Mouse (Mus musculus): Measurements from ENCODE around the gene Ndrg4. TPM values are rescaled to one million over a fixed set of nuclear protein-coding genes. Genes with fewer than 3 reads are reported as not detected.

Gene Ndrg4
- polyA plus RNA-seq, 1 experiment from 2014 or later = 23.7 TPM

DNA sequence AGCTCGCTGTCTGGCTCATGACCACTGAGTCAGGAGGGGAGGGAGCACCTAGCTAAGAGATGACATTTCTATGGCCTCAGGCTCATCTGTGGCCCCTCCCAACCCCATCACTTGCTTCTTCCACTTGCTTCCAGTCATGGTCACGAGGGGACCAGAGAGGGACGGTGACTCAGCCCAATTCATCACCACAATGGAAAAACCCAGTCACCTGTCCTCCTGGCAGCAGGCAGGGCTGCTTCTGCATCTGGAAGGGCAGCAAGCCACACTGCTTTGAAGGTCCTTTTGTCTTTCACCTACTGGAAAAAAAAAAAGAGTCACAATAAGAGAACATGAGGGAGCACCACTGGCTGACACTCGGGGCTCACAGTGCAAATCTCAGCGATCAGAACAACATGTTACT is 4.0 kb upstream of the Ndrg4 start:
- H3K4me2 ChIP-seq (replicated peaks; ENCODE audit: low read depth, low read length) = no peak overlapping the region
- H3K36me3 ChIP-seq (ENCODE audit: insufficient read depth, low read length) = no peaks in the 10 kb centered on the region
- H3K4me3 ChIP-seq (ENCODE audit: low read length) = no peak overlapping the region
- no peaks in the 10 kb centered on the region for H3K9me3 ChIP-seq (ENCODE audit: low read length)
- H3K9ac ChIP-seq (replicated peaks; ENCODE audit: low read length) = no peak overlapping the region
- H3K27me3 ChIP-seq (ENCODE audit: insufficient read depth, low read length) = peaks cover 33% of the 10 kb centered on the region
- WGBS = 73% methylated on average over 5 of the region's 5 CpGs
- H3K4me1 ChIP-seq (ENCODE audit: insufficient read depth, low read length) = peaks cover 8% of the 10 kb centered on the region
- H3K27ac ChIP-seq (ENCODE audit: low read length) = no peak overlapping the region
- no peak for ATAC-seq (ENCODE audit: low FRiP score, low TSS enrichment)

DNA sequence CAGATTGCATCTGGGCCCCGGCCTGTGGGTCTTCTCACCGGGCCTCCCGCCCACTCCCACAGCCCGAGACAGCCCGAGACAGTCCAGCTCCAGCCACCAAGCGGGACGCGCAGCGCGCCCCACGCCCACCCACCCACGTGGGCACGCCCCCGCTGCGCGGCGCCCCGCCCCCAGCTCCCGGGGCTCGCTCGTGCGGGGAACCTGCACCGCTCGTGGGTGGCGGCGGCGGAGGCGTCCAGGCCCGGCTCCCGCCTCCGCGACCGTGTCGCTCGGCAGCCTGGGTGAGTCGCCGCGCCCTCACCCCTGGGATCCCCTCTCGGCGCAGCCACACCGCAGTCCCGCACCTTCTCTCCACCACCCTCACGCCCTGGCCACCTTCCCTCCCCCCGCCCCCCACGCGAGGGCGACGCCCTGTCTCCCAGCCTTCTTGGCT is 827 bp downstream of the Ndrg4 start:
- H3K4me3 ChIP-seq (ENCODE audit: low read length) = peak overlapping the region; percentile 60
- H3K27ac ChIP-seq (ENCODE audit: low read length) = no peak overlapping the region
- no peaks in the 10 kb centered on the region for H3K9me3 ChIP-seq (ENCODE audit: low read length)
- peak overlapping the region; percentile 98 for H3K4me2 ChIP-seq (replicated peaks; ENCODE audit: low read depth, low read length)
- ATAC-seq (ENCODE audit: low FRiP score, low TSS enrichment) = peak; percentile 43; the same call in 1 of the 2 replicates
- H3K36me3 ChIP-seq (ENCODE audit: insufficient read depth, low read length) = no peaks in the 10 kb centered on the region
- 0% methylated on average over 9 of the region's 48 CpGs for WGBS
- peak overlapping the region; percentile 55 for H3K9ac ChIP-seq (replicated peaks; ENCODE audit: low read length)
- peaks cover 62% of the 10 kb centered on the region for H3K27me3 ChIP-seq (ENCODE audit: insufficient read depth, low read length)
- peaks cover 15% of the 10 kb centered on the region for H3K4me1 ChIP-seq (ENCODE audit: insufficient read depth, low read length)

DNA sequence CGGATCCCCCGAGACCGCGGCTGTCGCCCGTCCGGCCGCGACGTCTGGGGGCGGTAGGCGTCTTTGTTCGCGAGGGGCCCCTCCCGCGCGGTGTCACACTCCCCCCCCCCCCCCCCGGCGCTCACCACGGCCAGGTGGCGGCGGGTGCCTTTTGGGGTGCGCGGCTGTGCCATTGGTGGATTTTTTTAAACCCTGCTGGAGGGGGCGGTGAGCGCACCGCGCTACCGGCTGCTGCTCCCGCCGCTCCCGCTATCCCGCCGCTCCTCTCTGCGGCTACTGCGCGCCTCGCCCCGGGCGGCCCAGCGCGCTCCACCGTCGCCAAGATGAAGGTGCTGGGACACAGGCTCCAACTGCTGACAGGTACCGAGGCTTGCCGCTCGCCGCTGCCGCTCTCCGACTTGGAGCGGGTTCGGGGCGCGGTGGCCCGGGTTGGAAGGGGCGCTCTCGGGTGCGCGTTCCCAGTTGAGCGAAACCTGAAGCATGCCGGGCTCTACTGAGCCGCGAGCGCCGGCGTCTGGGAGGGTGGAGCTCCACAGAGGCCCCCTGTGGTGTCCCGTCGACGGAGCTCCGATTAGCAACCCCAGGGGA is 1.3 kb downstream of the Ndrg4 start:
- H3K9ac ChIP-seq (replicated peaks; ENCODE audit: low read length) = peak overlapping the region; percentile 55
- H3K4me1 ChIP-seq (ENCODE audit: insufficient read depth, low read length) = peaks cover 15% of the 10 kb centered on the region
- peak; percentile 18; the same call in 1 of the 2 replicates for ATAC-seq (ENCODE audit: low FRiP score, low TSS enrichment)
- peak overlapping the region; percentile 60 for H3K4me3 ChIP-seq (ENCODE audit: low read length)
- H3K27me3 ChIP-seq (ENCODE audit: insufficient read depth, low read length) = peaks cover 62% of the 10 kb centered on the region
- H3K9me3 ChIP-seq (ENCODE audit: low read length) = no peaks in the 10 kb centered on the region
- no peak overlapping the region for H3K27ac ChIP-seq (ENCODE audit: low read length)
- WGBS = under 1% methylated on average over 43 of the region's 70 CpGs
- H3K4me2 ChIP-seq (replicated peaks; ENCODE audit: low read depth, low read length) = peak overlapping the region; percentile 98
- no peaks in the 10 kb centered on the region for H3K36me3 ChIP-seq (ENCODE audit: insufficient read depth, low read length)

DNA sequence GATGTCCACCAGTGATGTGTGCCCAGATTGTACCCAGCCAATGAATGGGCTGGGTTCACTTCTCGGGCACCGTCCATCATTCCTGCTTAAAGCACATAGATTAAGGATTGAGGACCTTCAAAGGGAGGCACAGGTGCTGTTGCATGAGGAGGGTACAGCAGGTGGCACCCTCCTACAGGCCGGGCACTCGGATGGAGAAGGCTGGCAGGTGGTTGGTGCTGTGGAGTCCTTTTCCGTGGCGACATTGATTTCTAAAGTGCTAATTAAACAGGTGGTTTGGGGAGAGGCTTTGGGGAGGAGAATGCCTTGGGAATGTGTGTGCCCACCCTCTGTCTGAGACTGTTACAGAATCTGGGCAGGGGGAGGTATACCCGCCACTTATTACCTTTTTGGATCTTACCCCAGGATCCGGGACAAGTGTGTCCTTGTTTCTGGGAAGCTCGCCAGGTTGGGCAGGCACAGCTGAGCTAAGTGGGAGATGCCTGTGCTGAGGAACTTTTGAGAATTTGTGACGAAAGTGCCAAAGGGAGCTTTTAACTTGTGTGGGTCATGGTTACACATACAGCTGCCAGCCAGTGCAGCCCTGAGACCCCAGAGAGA is 11.4 kb downstream of the Ndrg4 start:
- Histone ChIP-seq H3K27ac (ENCODE audit: low read length) (no peak overlapping the region), H3K4me2 (replicated peaks; ENCODE audit: low read depth, low read length) (no peak overlapping the region)
- 78% methylated on average over 10 of the region's 10 CpGs for WGBS

DNA sequence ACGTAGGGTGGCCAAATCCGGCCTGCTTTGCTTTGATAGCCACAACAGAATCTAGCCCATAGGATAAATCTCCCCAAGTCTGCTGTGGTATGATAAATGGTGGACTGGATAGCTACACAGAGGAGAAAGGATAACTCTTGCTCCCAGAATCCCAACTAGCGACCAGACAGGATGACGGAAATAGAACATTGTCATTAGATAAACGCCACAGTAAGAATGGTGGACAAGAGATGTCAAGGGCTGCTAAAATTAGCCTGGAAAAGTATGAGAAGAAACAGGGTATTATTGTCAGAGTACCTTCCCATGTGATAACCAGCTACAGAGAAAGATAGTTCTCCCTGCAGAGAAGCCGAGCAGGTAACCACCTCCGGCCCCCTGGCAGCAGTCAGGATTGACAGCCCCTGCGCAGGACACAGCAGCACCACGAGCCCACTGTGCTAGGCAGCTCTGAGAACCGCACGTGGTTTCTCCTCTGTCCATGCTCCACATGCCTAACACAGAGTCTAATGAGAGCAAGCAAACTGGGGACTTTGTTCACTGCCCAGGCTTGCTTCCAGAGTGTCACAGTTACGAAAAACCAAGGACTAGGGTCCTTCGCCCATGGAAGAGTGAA is 14.3 kb downstream of the Ndrg4 start:
- Histone ChIP-seq H3K4me1 (ENCODE audit: insufficient read depth, low read length) (no peaks in the 10 kb centered on the region), H3K9me3 (ENCODE audit: low read length) (no peaks in the 10 kb centered on the region), H3K9ac (replicated peaks; ENCODE audit: low read length) (no peak overlapping the region), H3K4me3 (ENCODE audit: low read length) (no peak overlapping the region), H3K36me3 (ENCODE audit: insufficient read depth, low read length) (no peaks in the 10 kb centered on the region), H3K4me2 (replicated peaks; ENCODE audit: low read depth, low read length) (no peak overlapping the region), H3K27ac (ENCODE audit: low read length) (no peak overlapping the region), H3K27me3 (ENCODE audit: insufficient read depth, low read length) (peaks cover 18% of the 10 kb centered on the region)
- WGBS = 83% methylated on average over 13 of the region's 13 CpGs
- no peak for ATAC-seq (ENCODE audit: low FRiP score, low TSS enrichment)

More for the DNA sequence above, 11.4 kb downstream of the Ndrg4 start:
- H3K27me3 ChIP-seq (ENCODE audit: insufficient read depth, low read length) = no peaks in the 10 kb centered on the region
- H3K4me3 ChIP-seq (ENCODE audit: low read length) = no peak overlapping the region
- no peaks in the 10 kb centered on the region for H3K9me3 ChIP-seq (ENCODE audit: low read length)
- no peak overlapping the region for H3K9ac ChIP-seq (replicated peaks; ENCODE audit: low read length)
- no peaks in the 10 kb centered on the region for H3K36me3 ChIP-seq (ENCODE audit: insufficient read depth, low read length)
- H3K4me1 ChIP-seq (ENCODE audit: insufficient read depth, low read length) = no peaks in the 10 kb centered on the region
- ATAC-seq (ENCODE audit: low FRiP score, low TSS enrichment) = no peak

DNA sequence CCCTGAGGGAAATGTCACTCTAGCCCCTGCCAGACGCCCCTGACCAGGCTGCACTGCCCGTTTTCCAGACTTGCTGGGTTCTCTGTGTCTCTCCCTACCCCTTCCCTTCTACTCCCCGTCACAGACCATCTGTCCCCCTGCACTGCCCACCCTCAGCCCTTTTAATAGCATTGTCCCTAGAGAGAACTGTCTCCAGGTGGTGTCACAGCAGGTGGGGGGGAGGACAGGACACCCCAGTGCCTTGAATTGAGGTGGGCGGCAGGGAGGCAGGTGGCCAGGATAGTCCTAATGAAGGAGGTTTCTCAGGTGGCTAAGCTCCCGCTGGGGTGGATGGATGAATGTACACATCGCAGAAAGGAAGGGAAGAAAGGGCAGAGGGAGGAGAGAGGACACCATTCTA is 17.9 kb downstream of the Ndrg4 start:
- Histone ChIP-seq H3K4me3 (ENCODE audit: low read length) (no peak overlapping the region), H3K36me3 (ENCODE audit: insufficient read depth, low read length) (no peaks in the 10 kb centered on the region), H3K4me1 (ENCODE audit: insufficient read depth, low read length) (no peaks in the 10 kb centered on the region), H3K9me3 (ENCODE audit: low read length) (no peaks in the 10 kb centered on the region), H3K27ac (ENCODE audit: low read length) (no peak overlapping the region), H3K27me3 (ENCODE audit: insufficient read depth, low read length) (peaks cover 27% of the 10 kb centered on the region), H3K9ac (replicated peaks; ENCODE audit: low read length) (no peak overlapping the region; the same call in 1 of the 2 replicates), H3K4me2 (replicated peaks; ENCODE audit: low read depth, low read length) (no peak overlapping the region)
- ATAC-seq (ENCODE audit: low FRiP score, low TSS enrichment) = no peak
- 21% methylated on average over 6 of the region's 6 CpGs for WGBS

DNA sequence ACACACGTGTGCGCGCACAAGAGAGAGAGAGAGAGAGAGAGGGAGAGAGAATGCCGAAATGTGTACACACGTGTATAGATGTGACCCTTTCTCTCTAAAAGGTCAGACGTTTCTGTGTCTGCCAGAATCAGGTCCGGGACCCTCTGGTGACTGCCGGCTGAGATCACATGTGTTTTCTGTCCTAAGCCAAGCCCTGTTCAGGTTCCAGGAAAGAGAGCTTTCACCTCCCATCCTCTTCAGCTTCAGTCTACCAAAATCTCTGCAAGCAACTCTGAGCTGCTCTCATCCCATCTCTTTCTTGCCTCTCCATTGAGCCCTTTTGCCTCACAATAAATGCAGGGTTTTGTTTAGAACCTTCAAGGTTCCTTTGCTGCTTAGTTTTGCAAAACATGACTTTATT is 19.9 kb downstream of the Ndrg4 start:
- Histone ChIP-seq H3K27ac (ENCODE audit: low read length) (no peak overlapping the region), H3K9me3 (ENCODE audit: low read length) (no peaks in the 10 kb centered on the region), H3K4me3 (ENCODE audit: low read length) (no peak overlapping the region), H3K9ac (replicated peaks; ENCODE audit: low read length) (no peak overlapping the region), H3K4me2 (replicated peaks; ENCODE audit: low read depth, low read length) (no peak overlapping the region), H3K36me3 (ENCODE audit: insufficient read depth, low read length) (no peaks in the 10 kb centered on the region), H3K4me1 (ENCODE audit: insufficient read depth, low read length) (no peaks in the 10 kb centered on the region), H3K27me3 (ENCODE audit: insufficient read depth, low read length) (peaks cover 31% of the 10 kb centered on the region)
- WGBS = 66% methylated on average over 8 of the region's 8 CpGs
- no peak for ATAC-seq (ENCODE audit: low FRiP score, low TSS enrichment)

DNA sequence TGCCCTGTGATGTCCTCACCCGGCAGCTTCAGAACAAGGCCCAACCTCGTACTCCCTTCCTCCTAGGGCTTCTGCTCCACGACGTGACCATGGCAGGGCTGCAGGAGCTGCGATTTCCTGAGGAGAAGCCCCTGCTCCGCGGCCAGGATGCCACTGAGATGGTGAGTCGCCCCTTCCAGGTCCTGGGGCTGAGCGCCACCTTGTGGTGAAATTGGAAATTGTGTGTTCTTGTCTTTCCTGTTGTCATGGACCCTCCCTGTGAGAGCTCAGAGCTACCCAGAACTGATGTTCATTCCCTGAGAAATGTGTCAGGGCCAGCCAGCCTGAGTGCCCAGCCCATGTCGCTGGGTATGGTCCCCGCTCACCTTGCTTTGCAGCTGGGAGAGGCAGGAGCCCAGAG is 20.3 kb downstream of the Ndrg4 start:
- peak; percentile 64 for ATAC-seq (ENCODE audit: low FRiP score, low TSS enrichment)
- Histone ChIP-seq H3K27me3 (ENCODE audit: insufficient read depth, low read length) (peaks cover 31% of the 10 kb centered on the region), H3K9ac (replicated peaks; ENCODE audit: low read length) (no peak overlapping the region), H3K4me3 (ENCODE audit: low read length) (no peak overlapping the region), H3K27ac (ENCODE audit: low read length) (no peak overlapping the region), H3K4me1 (ENCODE audit: insufficient read depth, low read length) (no peaks in the 10 kb centered on the region), H3K9me3 (ENCODE audit: low read length) (no peaks in the 10 kb centered on the region), H3K36me3 (ENCODE audit: insufficient read depth, low read length) (no peaks in the 10 kb centered on the region), H3K4me2 (replicated peaks; ENCODE audit: low read depth, low read length) (0 out of 2 replicates have a peak overlapping the region, but pooled peaks have one; percentile 11)
- WGBS = under 1% methylated on average over 11 of the region's 11 CpGs

DNA sequence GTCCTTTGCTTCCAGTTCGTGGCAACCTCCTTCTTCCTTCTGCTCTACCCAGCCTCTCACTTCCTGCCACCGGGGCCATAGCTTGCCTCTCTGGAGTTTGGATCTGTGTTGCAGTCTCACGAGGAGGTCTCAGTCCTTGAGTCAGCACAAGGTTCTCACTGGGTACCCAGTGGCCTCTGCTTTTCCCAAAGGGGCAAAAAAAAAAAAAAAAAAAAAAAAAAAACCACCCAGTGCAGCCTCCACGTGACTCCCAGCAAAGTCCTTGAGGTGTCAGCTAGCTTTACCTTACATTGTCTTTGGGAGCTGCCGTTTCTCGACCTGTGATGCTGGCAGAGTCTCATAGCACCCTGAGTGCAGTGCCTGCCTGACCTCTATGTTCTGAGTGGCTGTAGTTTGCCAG is 21.4 kb downstream of the Ndrg4 start:
- Histone ChIP-seq H3K4me1 (ENCODE audit: insufficient read depth, low read length) (0 out of 2 replicates have a peak, but pooled peaks cover under 1% of the 10 kb centered on the region), H3K27me3 (ENCODE audit: insufficient read depth, low read length) (peaks cover 31% of the 10 kb centered on the region), H3K4me3 (ENCODE audit: low read length) (no peak overlapping the region), H3K9ac (replicated peaks; ENCODE audit: low read length) (no peak overlapping the region), H3K9me3 (ENCODE audit: low read length) (no peaks in the 10 kb centered on the region), H3K4me2 (replicated peaks; ENCODE audit: low read depth, low read length) (no peak overlapping the region), H3K36me3 (ENCODE audit: insufficient read depth, low read length) (no peaks in the 10 kb centered on the region), H3K27ac (ENCODE audit: low read length) (no peak overlapping the region)
- ATAC-seq (ENCODE audit: low FRiP score, low TSS enrichment) = no peak
- 35% methylated on average over 6 of the region's 6 CpGs for whole genome bisulfite sequencing

DNA sequence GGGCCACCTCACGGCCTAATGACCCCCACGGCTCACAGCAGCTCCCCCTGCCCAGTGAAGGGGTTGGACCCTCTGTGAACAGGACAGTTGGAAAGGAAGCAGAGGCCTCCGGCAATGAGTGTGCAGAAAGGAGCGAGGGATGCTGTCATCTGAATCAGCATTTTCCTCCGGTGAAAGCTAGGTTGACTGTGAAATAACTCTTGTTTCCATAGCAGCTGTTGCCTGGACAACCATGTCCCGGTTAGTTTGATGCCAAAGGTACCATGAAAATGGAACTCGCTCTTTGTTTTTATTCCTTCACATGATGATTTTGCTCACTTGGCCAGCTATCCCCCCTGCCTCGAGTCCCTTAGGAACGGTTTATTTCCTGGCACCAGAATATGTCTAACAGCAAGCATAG is 23.5 kb downstream of the Ndrg4 start:
- H3K27me3 ChIP-seq (ENCODE audit: insufficient read depth, low read length) = peaks cover 17% of the 10 kb centered on the region
- peaks cover 11% of the 10 kb centered on the region; the same call in 1 of the 2 replicates for H3K4me1 ChIP-seq (ENCODE audit: insufficient read depth, low read length)
- no peak overlapping the region for H3K4me2 ChIP-seq (replicated peaks; ENCODE audit: low read depth, low read length)
- H3K36me3 ChIP-seq (ENCODE audit: insufficient read depth, low read length) = no peaks in the 10 kb centered on the region
- no peak overlapping the region for H3K4me3 ChIP-seq (ENCODE audit: low read length)
- H3K27ac ChIP-seq (ENCODE audit: low read length) = no peak overlapping the region
- no peak for ATAC-seq (ENCODE audit: low FRiP score, low TSS enrichment)
- WGBS = 67% methylated on average over 9 of the region's 9 CpGs
- H3K9ac ChIP-seq (replicated peaks; ENCODE audit: low read length) = no peak overlapping the region
- H3K9me3 ChIP-seq (ENCODE audit: low read length) = no peaks in the 10 kb centered on the region

Data from kidney, embryonic 16.5 days (tissue).